Comparison of ENCODE assay signal across 24 mouse cellular contexts in genomic region chr1:191189671-191190372, GRCm38 (mm10). TPM values are rescaled to one million over a fixed set of nuclear protein-coding genes. Genes with fewer than 3 reads are reported as not detected.
A peak's percentile ranks its signal among the peaks of the same experiment; 100 is the strongest.
DNase-seq lines count a peak whose midpoint lies in the region; ATAC-seq lines count a peak whose summit lies in the region.
"Had no signal": no experiment of that assay in that cellular context is flagged by ENCODE, and none has a peak within 500 bp of the region (broad histone marks: within the 10 kb centered on the region; RNA-seq: fewer than 3 reads in every experiment).

No protein-coding gene starts in this region.

- H3K4me3 ChIP-seq in heart, embryonic 11.5 days (ENCODE audit: low read depth, low read length): no peak overlapping the region
- H3K4me3 ChIP-seq in heart, embryonic 10.5 days: no peak overlapping the region
- H3K4me3 ChIP-seq: forebrain, embryonic 10.5 days; limb, embryonic 10.5 days had no signal

- H3K27ac ChIP-seq in heart, embryonic 11.5 days (ENCODE audit: low read depth, low read length): no peak overlapping the region
- H3K27ac ChIP-seq in heart, embryonic 10.5 days: no peak overlapping the region
- H3K27ac ChIP-seq: forebrain, embryonic 10.5 days; limb, embryonic 10.5 days had no signal

- H3K36me3 ChIP-seq in heart, embryonic 11.5 days (ENCODE audit: control insufficient read depth, insufficient read depth, low read length): no peaks in the 10 kb centered on the region
- H3K36me3 ChIP-seq in heart, embryonic 10.5 days: no peaks in the 10 kb centered on the region
- H3K36me3 ChIP-seq: forebrain, embryonic 10.5 days; G1E; limb, embryonic 10.5 days had no signal

- no peak overlapping the region for H3K4me2 ChIP-seq in heart, embryonic 11.5 days
- H3K4me2 ChIP-seq: midbrain, embryonic 11.5 days had no signal

- no peak for DNase-seq in heart, embryonic 10.5 days (ENCODE audit: low spot score)
- peak; percentile 12 for DNase-seq in 416B (ENCODE audit: low read depth)
- peak; percentile 55 for DNase-seq in Muller cell, postnatal 12 days (ENCODE audit: inconsistent ontology term)
- DNase-seq in cerebellum, postnatal 10 days: peak; percentile 28 to 34
- DNase-seq in lung, postnatal 36 days: no peak
- DNase-seq: forebrain, postnatal 0 days; gastrocnemius, postnatal 36 days; heart, postnatal 4 days; kidney, adult 18-20 months; kidney, postnatal 14 days; lung, adult 18-20 months; lung, postnatal 14 days; thymus, postnatal 36 days had no signal

- H3K9me3 ChIP-seq in heart, embryonic 11.5 days (replicated peaks; ENCODE audit: control insufficient read depth, low read length): no peaks in the 10 kb centered on the region
- H3K9me3 ChIP-seq in heart, embryonic 10.5 days: no peaks in the 10 kb centered on the region
- H3K9me3 ChIP-seq: forebrain, embryonic 10.5 days; G1E; limb, embryonic 10.5 days had no signal

- WGBS in heart, embryonic 11.5 days (ENCODE audit: insufficient replicate concordance): 43% methylated on average over 6 of the region's 6 CpGs
- WGBS in heart, embryonic 10.5 days: 40% methylated on average over 6 of the region's 6 CpGs

- ATAC-seq in heart, embryonic 11.5 days (replicated peaks; ENCODE audit: insufficient number of reproducible peaks, low FRiP score, low TSS enrichment): no peak
- no peak for ATAC-seq in megakaryocyte-erythroid progenitor cell, adult 5-6 weeks (replicated peaks; ENCODE audit: low FRiP score, low TSS enrichment, poor library complexity, severe bottlenecking)
- ATAC-seq: forebrain, postnatal 0 days had no signal

- H3K4me1 ChIP-seq in heart, embryonic 11.5 days (ENCODE audit: control insufficient read depth, insufficient read depth, low read length): peaks cover 15% of the 10 kb centered on the region
- peaks cover 30% of the 10 kb centered on the region for H3K4me1 ChIP-seq in heart, embryonic 10.5 days

- H3K27me3 ChIP-seq in heart, embryonic 11.5 days (ENCODE audit: control insufficient read depth, insufficient read depth, low read length): peaks cover 9% of the 10 kb centered on the region
- peaks cover 62% of the 10 kb centered on the region for H3K27me3 ChIP-seq in heart, embryonic 10.5 days (ENCODE audit: insufficient read depth, poor library complexity, severe bottlenecking)

- 0 out of 2 replicates have a peak overlapping the region, but pooled peaks have one; percentile 0 for H3K9ac ChIP-seq in heart, embryonic 11.5 days (ENCODE audit: low read depth, low read length)
- H3K9ac ChIP-seq: forebrain, postnatal 0 days had no signal

RNA-seq across cellular contexts. Expression of gene Fam71a, which starts 25.2 kb away (rescaled TPM):
- polyA plus RNA-seq in heart, embryonic 11.5 days (2014; fragmentation: Nextera tagmentation; extraction: Ambion mirVana): not detected in 2 replicates
- polyA plus RNA-seq in heart, embryonic 10.5 days (2016; fragmentation: Nextera tagmentation; extraction: Ambion mirVana): not detected in 2 replicates
- not detected in 2 replicates for total RNA-seq in megakaryocyte-erythroid progenitor cell, adult 5-6 weeks (2014; fragmentation: Nextera tagmentation)
- 0.11 and 0.42 TPM in 2 replicates for total RNA-seq in megakaryocyte-erythroid progenitor cell, adult 5-6 weeks (2017)
- total RNA-seq: adrenal gland, adult 18-20 months; forebrain, postnatal 0 days; gastrocnemius, postnatal 36 days; heart, postnatal 4 days; left cerebral cortex, adult 18-20 months; liver, adult 2 months had no signal
- polyA plus RNA-seq: forebrain, embryonic 10.5 days; forebrain, postnatal 0 days; G1E; heart, embryonic 14.5 days; limb, embryonic 10.5 days; liver, adult 2 months; midbrain, embryonic 11.5 days; neural tube, embryonic 14.5 days had no signal

RNA-seq across cellular contexts. Expression of gene Atf3, which starts 28.0 kb away (rescaled TPM):
- 13.7 and 17.4 TPM in 2 replicates for polyA plus RNA-seq in heart, embryonic 11.5 days (2014; fragmentation: Nextera tagmentation; extraction: Ambion mirVana)
- 8.0 and 13.5 TPM in 2 replicates for polyA plus RNA-seq in heart, embryonic 10.5 days (2016; fragmentation: Nextera tagmentation; extraction: Ambion mirVana)
- not detected in 2 replicates for total RNA-seq in megakaryocyte-erythroid progenitor cell, adult 5-6 weeks (2014; fragmentation: Nextera tagmentation)
- 16.7 and 18.5 TPM in 2 replicates for total RNA-seq in megakaryocyte-erythroid progenitor cell, adult 5-6 weeks (2017)
- polyA plus RNA-seq: G1E had no signal

Comparison
In these comparisons a context has a peak if more than half of its experiments do, and no peak if none do; other contexts are left out.
1. DNase-seq: peak in 416B (single experiment), Muller cell, postnatal 12 days (single experiment) and cerebellum, postnatal 10 days (2 of 2); none in heart, embryonic 10.5 days (single experiment) and lung, postnatal 36 days (single experiment).